Mouse (Mus musculus): ENCODE results near the gene Pacrg. TPM values are rescaled to one million over a fixed set of nuclear protein-coding genes. Genes with fewer than 3 reads are reported as not detected.

Gene Pacrg
- polyA plus RNA-seq (2017; shearing (Covaris generic)) = not detected

DNA sequence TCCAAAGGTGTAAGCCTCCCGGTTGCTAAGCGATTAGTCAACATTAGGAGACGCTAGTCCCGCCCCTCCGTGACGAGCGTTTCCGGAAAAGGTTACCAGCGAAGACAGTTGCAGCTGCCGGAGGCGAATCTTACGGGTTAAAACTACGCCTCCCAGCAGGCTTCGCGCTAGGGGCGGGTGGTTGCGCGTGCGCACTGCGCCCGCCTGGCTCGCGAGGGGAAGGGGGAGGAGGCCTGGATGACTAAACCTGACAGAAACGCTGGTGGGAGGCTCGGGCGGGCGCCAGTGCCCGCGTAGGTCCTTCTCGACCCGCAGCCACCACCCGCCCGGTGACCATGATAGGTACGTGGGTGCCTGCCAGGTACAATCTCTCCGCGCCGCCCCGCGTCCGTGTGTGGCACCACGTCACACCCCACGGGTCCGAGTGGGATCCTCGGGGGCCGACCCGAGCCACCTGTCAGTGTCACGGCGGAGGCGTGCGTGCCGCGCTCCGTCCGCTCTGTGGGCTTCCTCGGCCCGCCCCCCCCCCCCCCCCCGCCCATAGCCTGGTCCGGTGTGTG is at the start of gene Pacrg, which contains the start of gene Prkn:
Gene Pacrg, minus strand, starts transcription at position 164 of the 560 bp plus-strand sequence.
Gene Prkn, plus strand, starts transcription at position 237 of the 560 bp plus-strand sequence.

Other genes with a start within 250 kb of the Pacrg start
- not detected for gene Prkn, start 73 bp upstream of the Pacrg start, polyA plus RNA-seq (2017; shearing (Covaris generic))

Measured in naive thymus-derived CD4-positive, alpha-beta T cell, adult 5 months (primary cell).